Mouse (Mus musculus) retina, postnatal 1 day (tissue): ENCODE results near the gene Sfn.
A peak's percentile ranks its signal among the peaks of the same experiment; 100 is the strongest.
"Not testable (repeated sequence)": the region's sequence is repeated elsewhere in the genome, so short reads cannot be mapped to it uniquely, and the experiment has no call there.

Experiments used
- DNase-seq: peaks from one replicate; pipeline ENCODE4 v3.0.0-alpha.2; 2012

Gene Sfn

GRCm38 (mm10) chr4:133601721-133602218 lies at the start of gene Sfn:
Gene Sfn, minus strand, starts transcription at chr4:133602168.
- DNase-seq, result peak; percentile 34

- DNase-seq, result no peak
These were observed 49.5 kb upstream of the Sfn start for GRCm38 (mm10) chr4:133651445-133651844.

- peak; percentile 83 for DNase-seq
These were observed 48.2 kb upstream of the Sfn start, which contains the start of gene Zdhhc18 for GRCm38 (mm10) chr4:133649989-133650699. Gene Zdhhc18, minus strand, starts transcription at chr4:133650154.

GRCm38 (mm10) chr4:133649464-133649863 lies 47.5 kb upstream of the Sfn start:
- DNase-seq, result not testable (repeated sequence)

DNA sequence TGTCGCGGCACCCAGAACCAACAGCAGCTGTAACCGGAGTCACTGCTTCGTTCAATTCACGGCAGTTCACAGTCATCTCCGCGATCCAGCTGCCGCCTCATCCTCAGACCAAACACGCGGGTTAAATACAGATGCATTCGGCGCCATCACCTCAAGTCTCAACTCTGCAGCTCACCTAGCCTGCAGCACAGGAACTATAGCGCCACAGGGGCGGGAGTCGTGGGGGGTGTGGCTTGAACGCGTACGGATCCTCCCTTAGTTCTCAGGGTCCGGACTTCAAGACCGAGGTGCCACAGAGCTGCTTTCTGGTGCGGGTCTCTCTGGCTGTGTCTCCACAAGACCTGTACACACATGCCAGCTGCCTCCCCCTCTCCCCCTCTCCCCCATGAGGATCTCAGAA lies 43.7 kb upstream of the Sfn start:
- DNase-seq, result no peak

DNA sequence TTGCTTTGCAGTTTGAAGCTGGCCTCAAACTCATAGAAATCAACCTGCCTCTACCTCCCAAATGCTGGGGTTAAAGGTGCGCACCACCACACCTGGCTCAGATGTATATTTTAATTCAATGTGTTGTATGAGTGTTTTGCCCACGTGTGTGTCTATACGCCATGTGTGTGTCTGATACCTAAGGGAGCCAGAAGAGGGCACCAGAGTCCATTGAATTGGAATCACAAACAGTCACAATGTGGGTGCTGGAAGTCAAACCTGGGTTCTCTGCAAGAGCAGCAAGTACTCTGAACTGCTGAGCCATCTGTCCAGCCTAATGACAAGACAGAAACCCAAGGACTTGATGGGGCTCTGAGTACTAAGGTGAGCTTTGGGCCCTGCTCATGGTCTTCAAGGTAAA lies 43.2 kb upstream of the Sfn start:
- DNase-seq, result no peak

DNA sequence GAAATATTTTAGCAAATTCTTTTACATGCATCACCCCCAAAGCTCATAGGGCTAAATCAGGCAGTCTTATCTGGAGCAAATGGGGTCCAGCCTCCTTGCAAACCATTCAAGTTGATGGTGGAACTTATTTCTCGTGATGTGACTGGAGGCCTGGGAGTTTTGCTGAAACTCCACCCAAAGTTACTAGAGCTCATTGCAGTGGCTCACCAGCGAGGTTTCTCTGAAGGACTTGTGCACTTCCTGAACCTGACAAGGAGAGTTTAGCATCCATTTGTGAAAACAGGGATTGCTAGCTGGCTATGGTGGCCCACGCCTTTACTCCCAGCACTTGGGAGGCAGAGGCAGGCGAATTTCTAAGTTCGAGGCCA lies 32.1 kb upstream of the Sfn start:
- DNase-seq, result no peak

DNA sequence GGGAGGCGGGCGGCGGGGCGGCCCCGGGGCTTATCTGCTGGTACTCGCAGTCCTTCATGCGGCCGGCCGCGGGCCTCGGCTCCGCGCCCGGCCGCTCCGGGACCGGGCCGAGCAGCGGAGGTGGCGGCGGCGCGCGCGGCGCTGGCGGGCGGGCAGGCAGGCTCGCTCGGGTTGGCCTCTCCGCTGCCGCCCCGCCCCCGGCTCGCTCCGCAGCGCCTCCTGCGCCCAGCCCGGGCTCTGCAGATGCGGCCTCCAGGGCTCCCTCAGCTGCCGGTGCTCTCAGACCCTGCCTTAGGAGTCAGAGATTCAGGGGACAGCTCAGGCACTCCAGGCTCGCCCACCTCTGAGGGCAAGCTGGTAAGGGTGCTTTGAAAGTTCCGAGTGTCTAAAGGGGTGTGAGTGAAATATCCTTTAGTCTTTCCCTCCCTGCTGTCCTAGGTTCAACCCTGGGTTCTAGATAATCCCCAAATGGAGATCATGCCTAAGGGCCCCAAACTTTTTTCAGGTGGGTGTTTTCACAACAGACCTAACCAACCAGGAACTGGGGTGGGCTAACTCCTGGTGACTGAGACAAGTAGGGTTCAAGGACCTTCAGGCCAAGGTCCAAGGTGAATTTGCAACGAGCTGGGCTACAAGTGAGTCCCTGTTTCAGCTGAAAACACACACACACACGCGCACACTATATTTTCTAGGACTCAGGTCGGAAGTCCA lies 31.5 kb upstream of the Sfn start:
- peak; percentile 89 for DNase-seq

DNA sequence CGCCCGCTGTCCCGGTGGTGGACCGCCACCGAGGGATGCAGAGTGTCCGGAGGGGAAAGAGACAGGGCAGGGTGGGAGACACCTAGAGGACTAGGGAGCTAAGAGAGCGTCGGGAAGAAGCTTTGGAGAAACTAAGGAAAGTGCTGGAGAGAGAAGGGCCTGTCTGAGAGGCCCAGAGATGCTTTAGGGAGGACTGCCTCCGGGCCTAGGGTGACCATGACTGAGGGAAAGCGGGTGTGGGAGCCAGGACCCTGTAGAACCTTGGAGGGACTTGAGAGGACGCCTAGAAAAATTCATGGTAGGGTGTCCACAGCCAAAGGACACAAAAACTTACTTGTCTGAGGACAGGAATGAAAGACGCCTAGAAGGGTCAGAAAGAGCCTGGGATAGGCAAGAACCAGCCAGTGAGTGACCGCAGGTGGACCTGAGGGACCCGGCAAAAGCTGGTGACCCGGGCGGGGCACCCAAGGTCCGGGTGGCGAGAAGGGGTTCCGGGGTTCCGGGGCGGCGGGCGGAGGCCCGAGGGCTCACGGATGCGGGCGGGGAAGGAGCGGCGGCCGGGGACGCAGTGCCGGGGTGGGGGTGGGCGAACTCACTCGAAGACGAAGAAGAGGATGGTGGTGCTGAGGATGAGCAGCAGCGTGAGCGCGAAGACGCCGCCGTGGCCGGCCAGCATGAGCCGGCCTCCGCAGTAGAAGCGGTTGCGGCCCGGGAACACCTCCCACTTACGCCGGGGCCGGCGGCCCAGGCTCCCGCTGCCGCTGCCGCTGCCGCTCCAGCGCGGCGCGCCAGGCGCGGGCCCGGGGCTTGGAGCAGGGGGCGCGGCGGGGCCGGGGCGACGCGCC lies 30.7 kb upstream of the Sfn start:
- DNase-seq, result no peak

DNA sequence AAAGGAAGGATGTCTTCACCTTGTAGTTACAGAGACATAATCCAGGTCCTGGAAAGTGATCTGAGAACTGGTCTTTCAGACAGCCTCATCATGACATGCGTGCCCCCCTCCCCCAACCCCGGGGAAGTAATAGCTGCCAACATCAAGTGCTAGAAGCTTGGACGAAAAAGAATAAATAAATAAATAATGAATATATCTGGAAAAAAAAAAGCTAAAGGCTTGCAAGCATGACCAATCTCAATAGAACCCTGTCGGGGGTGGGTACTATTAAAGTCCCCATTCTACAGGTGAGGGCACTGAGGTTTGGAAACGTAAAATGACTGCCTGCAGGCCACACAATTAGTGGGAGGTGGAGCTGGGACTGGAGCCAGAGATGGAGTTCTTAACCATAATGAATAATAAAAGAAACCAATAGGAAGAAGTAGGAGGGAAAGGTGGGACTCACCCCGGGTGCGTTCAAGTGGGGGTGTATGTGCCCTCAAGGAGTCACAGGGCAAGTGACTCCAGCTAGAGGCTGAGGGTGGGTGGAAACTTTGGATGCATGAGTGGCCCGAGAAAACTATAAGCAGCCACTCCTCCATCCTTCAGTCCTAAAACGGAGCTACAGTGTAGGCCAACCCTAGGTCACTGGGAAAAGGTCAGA lies 29.9 kb upstream of the Sfn start:
- DNase-seq, result no peak

GRCm38 (mm10) chr4:133631071-133631768 lies 29.3 kb upstream of the Sfn start:
- DNase-seq, result no peak

- DNase-seq, result no peak
These were observed 28.5 kb upstream of the Sfn start for GRCm38 (mm10) chr4:133630326-133630920.

DNA sequence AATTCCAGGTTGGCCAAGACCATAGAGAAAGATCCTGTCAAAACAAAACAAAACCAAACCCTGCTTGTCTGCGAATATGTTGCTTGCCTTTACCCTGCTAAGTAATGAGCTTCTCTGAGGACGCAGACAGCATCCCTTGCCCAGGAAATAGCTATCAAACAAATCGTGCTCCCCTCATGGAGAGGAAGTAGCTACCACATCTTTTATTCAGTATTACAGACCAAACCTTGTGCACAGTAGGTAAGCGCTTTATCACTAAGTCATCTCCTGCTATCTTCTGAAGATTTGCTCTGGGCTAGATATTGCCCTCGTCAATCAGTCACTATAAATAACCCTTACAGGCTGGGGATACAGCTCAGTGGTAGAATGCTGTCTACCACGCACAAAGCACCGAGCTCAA lies 27.2 kb upstream of the Sfn start:
- no peak for DNase-seq

- no peak for DNase-seq
These were observed 26.5 kb upstream of the Sfn start for GRCm38 (mm10) chr4:133628517-133628916.

DNA sequence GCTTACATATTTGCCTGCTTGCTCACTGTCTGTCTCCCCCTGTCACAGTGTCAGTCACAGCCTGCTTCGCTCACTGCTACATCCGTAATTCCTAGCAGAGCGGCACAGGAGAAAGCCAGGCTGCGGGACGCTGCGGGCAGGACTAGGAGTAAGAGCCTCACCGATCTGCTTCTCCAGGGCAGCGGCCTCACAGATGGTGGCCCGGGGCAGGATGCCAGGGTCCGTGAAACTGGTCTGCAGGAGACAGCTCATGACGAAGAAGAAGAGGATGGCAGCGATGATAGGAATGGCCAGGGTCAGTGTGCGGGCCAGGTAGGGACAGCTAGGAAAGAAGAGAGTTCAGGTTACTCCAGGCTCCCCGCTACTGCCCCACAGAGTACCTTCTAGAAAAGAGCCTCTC lies 25.1 kb upstream of the Sfn start:
- DNase-seq, result no peak

DNA sequence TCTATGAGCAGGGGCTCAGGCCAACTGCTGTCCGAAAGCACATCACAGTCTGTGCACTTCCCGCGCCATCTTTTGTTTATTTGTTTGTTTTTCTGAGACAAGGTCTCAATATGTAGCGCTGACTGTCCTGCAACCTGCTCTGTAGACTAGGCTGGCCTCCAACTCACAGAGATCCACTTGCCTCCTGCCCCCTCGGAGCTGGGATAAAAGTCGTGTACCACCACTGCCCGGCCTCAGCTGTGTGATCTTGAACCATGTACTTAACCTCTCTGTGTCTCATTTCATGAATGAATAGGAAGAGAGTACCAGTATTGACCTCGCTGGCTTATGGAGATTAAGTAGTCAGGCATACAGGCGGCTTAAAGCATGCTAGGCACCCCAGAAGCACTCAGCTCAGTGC lies 24.7 kb upstream of the Sfn start:
- no peak for DNase-seq

DNA sequence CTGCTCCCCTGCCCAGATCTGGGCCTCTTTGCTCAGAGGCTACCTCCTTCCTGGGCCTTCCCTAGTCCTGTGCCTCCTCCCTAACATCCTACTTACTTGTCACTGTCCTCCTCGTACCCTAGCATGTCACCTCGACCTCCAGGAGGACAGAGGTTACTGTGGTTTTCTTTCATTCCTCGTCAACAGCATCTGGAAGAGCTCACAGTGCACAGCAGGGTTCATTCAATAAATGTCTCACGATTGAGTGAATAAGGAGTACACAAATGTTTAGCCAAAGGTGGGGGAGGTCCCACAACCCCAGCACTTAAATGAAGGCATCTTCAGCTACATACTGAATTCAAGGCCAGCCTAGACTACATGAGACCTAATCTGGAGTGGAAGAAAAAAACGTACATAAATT lies 24.3 kb upstream of the Sfn start:
- no peak for DNase-seq

- no peak for DNase-seq
These were observed 23.7 kb upstream of the Sfn start for GRCm38 (mm10) chr4:133625621-133626071.

GRCm38 (mm10) chr4:133624830-133625229 lies 22.9 kb upstream of the Sfn start:
- DNase-seq, result no peak

DNA sequence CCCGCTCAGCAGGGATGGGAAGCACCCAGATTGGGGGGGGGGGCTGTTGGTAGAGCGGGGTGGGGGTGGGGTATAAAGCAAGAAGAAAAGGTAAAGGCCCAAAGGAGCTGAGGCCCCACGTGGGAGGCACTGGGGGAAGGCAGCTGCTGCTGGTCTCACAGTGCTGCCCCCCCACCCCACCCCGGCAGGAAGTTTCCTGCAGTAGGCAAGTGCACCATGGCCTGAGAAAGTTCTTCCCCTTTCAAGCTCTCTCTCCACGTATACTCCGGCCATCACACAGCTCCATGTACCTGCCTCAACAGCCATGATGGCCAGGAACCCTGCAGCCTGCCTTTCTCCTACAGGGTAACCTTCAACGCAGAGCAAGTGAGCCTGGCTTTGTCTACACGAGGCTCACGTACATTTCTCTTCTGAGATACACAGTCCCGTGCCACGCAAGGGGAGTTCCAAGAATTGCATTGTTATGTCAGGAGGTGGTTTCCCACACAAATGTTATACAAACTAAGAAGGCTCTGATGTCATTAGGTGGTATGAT lies 20.3 kb upstream of the Sfn start:
- no peak for DNase-seq

- DNase-seq, result no peak
These were observed 18.7 kb upstream of the Sfn start for GRCm38 (mm10) chr4:133620668-133621067.
